Mouse (Mus musculus) G1E-ER4 (cell line): ENCODE measurements around the gene Sost. TPM values are rescaled to one million over a fixed set of nuclear protein-coding genes. Genes with fewer than 3 reads are reported as not detected.

Experiments used
- GATA1 ChIP-seq: IDR thresholded peaks from one replicate; pipeline ENCODE4 v1.8.0; 2012; ENCODE audit warnings: low read length, inconsistent platforms
- polyA plus RNA-seq: library from polyadenylated mRNA; stranded (reverse); fragments of >175 nt; gene quantifications from 2 replicates; pipeline ENCODE4 v1.2.3, GENCODE M21; 2012

Sost gene
- polyA plus RNA-seq, 1 experiment = not detected

- TF ChIP-seq GATA1 = no peak
Measured at GRCm38 (mm10) chr11:101968791-101969190, 2.0 kb upstream of the Sost start.

GRCm38 (mm10) chr11:101968311-101968710 is 1.5 kb upstream of the Sost start:
- TF ChIP-seq GATA1 = no peak

GRCm38 (mm10) chr11:101965553-101965952 is 1.3 kb downstream of the Sost start:
- no peak for TF ChIP-seq GATA1

GRCm38 (mm10) chr11:101964647-101965046 is 2.2 kb downstream of the Sost start:
- TF ChIP-seq GATA1 = no peak

GRCm38 (mm10) chr11:101963473-101964291 is 3.1 kb downstream of the Sost start:
- TF ChIP-seq GATA1 = no peak

- no peak for TF ChIP-seq GATA1
Measured at GRCm38 (mm10) chr11:101963043-101963442, 3.8 kb downstream of the Sost start.

GRCm38 (mm10) chr11:101957476-101957875 is 9.3 kb downstream of the Sost start:
- no peak for TF ChIP-seq GATA1

- no peak for TF ChIP-seq GATA1
Measured at GRCm38 (mm10) chr11:101953441-101953840, 13.4 kb downstream of the Sost start.

GRCm38 (mm10) chr11:101952541-101953341 is 14.1 kb downstream of the Sost start:
- no peak for TF ChIP-seq GATA1

GRCm38 (mm10) chr11:101950021-101950420 is 16.8 kb downstream of the Sost start:
- TF ChIP-seq GATA1 = no peak

- no peak for TF ChIP-seq GATA1
Measured at GRCm38 (mm10) chr11:101946525-101946924, 20.3 kb downstream of the Sost start.

- no peak for TF ChIP-seq GATA1
Measured at GRCm38 (mm10) chr11:101943055-101943454, 23.8 kb downstream of the Sost start.

- no peak for TF ChIP-seq GATA1
Measured at GRCm38 (mm10) chr11:101937108-101937507, 29.7 kb downstream of the Sost start.

GRCm38 (mm10) chr11:101936421-101936820 is 30.4 kb downstream of the Sost start:
- no peak for TF ChIP-seq GATA1

GRCm38 (mm10) chr11:101935743-101936142 is 31.1 kb downstream of the Sost start:
- TF ChIP-seq GATA1 = no peak

GRCm38 (mm10) chr11:101931978-101932377 is 34.8 kb downstream of the Sost start:
- TF ChIP-seq GATA1 = no peak

- no peak for TF ChIP-seq GATA1
Measured at GRCm38 (mm10) chr11:101928030-101928762, 38.6 kb downstream of the Sost start.
